Comparison of ENCODE assay signal across 18 mouse cellular contexts in genomic region chr14:26805500-26805899, GRCm38 (mm10).
DNase-seq lines count a peak whose midpoint lies in the region; ATAC-seq and TF ChIP-seq lines count a peak whose summit lies in the region.
"Had no signal": no experiment of that assay in that cellular context is flagged by ENCODE, and none has a peak within 500 bp of the region (broad histone marks: within the 10 kb centered on the region; RNA-seq: fewer than 3 reads in every experiment).

No protein-coding gene starts in this region.

- TF ChIP-seq CTCF in MEL (IDR thresholded peaks at IDR 0.05 in 2 of 3, conservative IDR thresholded peaks at IDR 0.05 in 1 of 3; ENCODE audit: control insufficient read depth in 1 of 3, insufficient read depth in 1 of 3, low read depth in 2 of 3, low read length in 3 of 3, poor library complexity in 1 of 3, severe bottlenecking in 1 of 3) = no peak

- no peak overlapping the region for H3K4me3 ChIP-seq in heart, embryonic 15.5 days
- no peak overlapping the region for H3K4me3 ChIP-seq in heart, embryonic 10.5 days
- no peak overlapping the region for H3K4me3 ChIP-seq in MEL (ENCODE audit: control insufficient read depth in 1 of 2, insufficient read depth in 1 of 2, low read depth in 2 of 2, low read length in 2 of 2)
- H3K4me3 ChIP-seq in midbrain, embryonic 11.5 days (ENCODE audit: low read depth, low read length) = no peak overlapping the region
- H3K4me3 ChIP-seq in intestine, embryonic 15.5 days (replicated peaks) = no peak overlapping the region
- H3K4me3 ChIP-seq: embryonic facial prominence, embryonic 12.5 days; forebrain, embryonic 15.5 days; hindbrain, embryonic 15.5 days had no signal

- no peak for TF ChIP-seq POLR2A in MEL (IDR thresholded peaks at IDR 0.05; ENCODE audit: control insufficient read depth in 1 of 2, insufficient read depth in 1 of 2, low read depth in 1 of 2, low read length in 2 of 2, poor library complexity in 1 of 2)

- WGBS in heart, embryonic 15.5 days = 71% methylated on average over 7 of the region's 7 CpGs
- WGBS in heart, embryonic 10.5 days = 74% methylated on average over 7 of the region's 7 CpGs
- 74% methylated on average over 7 of the region's 7 CpGs for WGBS in midbrain, embryonic 11.5 days
- WGBS in intestine, embryonic 15.5 days = 78% methylated on average over 7 of the region's 7 CpGs

- no peak overlapping the region for H3K27ac ChIP-seq in heart, embryonic 15.5 days
- H3K27ac ChIP-seq in heart, embryonic 10.5 days = no peak overlapping the region
- no peak overlapping the region for H3K27ac ChIP-seq in MEL (ENCODE audit: control insufficient read depth, low read depth, low read length)
- H3K27ac ChIP-seq in midbrain, embryonic 11.5 days (ENCODE audit: low read depth, low read length) = no peak overlapping the region
- no peak overlapping the region for H3K27ac ChIP-seq in intestine, embryonic 15.5 days
- H3K27ac ChIP-seq: embryonic facial prominence, embryonic 12.5 days; forebrain, embryonic 15.5 days; hindbrain, embryonic 15.5 days had no signal

- H3K79me2 ChIP-seq in MEL (ENCODE audit: control insufficient read depth, insufficient read depth, low read length, poor library complexity) = no peaks in the 10 kb centered on the region

- no peak for TF ChIP-seq RAD21 in MEL (IDR thresholded peaks at IDR 0.05; ENCODE audit: low read depth, low read length)

- no peak for DNase-seq in heart, embryonic 10.5 days (ENCODE audit: low spot score)
- no peak for DNase-seq in MEL (ENCODE audit: low read depth, low spot score)
- no peak for DNase-seq in midbrain, embryonic 11.5 days (ENCODE audit: low spot score, missing footprints)
- DNase-seq: adrenal gland, adult 2 months; adrenal gland, postnatal 36 days; cerebellum, adult 11 months; cerebellum, adult 8-10 months; cerebellum, postnatal 14 days; gastrocnemius, postnatal 14 days had no signal

- no peak overlapping the region for H3K4me2 ChIP-seq in heart, embryonic 15.5 days
- no peak overlapping the region for H3K4me2 ChIP-seq in midbrain, embryonic 11.5 days
- H3K4me2 ChIP-seq in intestine, embryonic 15.5 days (replicated peaks) = no peak overlapping the region
- H3K4me2 ChIP-seq: embryonic facial prominence, embryonic 12.5 days; forebrain, embryonic 15.5 days; hindbrain, embryonic 15.5 days had no signal

- ATAC-seq in heart, embryonic 15.5 days (replicated peaks; ENCODE audit: insufficient number of reproducible peaks, insufficient read depth, low FRiP score, low read depth) = 0 out of 2 replicates have a peak, but pooled peaks have one; percentile 43
- ATAC-seq in granulocyte monocyte progenitor cell, adult 5-6 weeks (replicated peaks; ENCODE audit: poor library complexity, severe bottlenecking) = peak; percentile 93
- peak; percentile 62 for ATAC-seq in monocyte, adult 5-6 weeks (replicated peaks; ENCODE audit: insufficient number of reproducible peaks, low FRiP score, low TSS enrichment, poor library complexity, severe bottlenecking)
- no peak for ATAC-seq in midbrain, embryonic 11.5 days (ENCODE audit: low FRiP score)
- no peak for ATAC-seq in intestine, embryonic 15.5 days
- ATAC-seq: forebrain, embryonic 15.5 days; inflammation-experienced regulatory T-cells, adult 6 months had no signal

- peaks cover 3% of the 10 kb centered on the region; the same call in 1 of the 2 replicates for H3K4me1 ChIP-seq in heart, embryonic 15.5 days (replicated peaks)
- H3K4me1 ChIP-seq in heart, embryonic 10.5 days = peaks cover 12% of the 10 kb centered on the region
- H3K4me1 ChIP-seq in MEL (ENCODE audit: control insufficient read depth in 1 of 2, insufficient read depth in 2 of 2, low read length in 2 of 2) = peaks cover 0 to 3% of the 10 kb centered on the region in 2 experiments; a peak in 3 of 4 replicates
- H3K4me1 ChIP-seq in midbrain, embryonic 11.5 days (ENCODE audit: control insufficient read depth, insufficient read depth, low read length) = no peaks in the 10 kb centered on the region
- H3K4me1 ChIP-seq in intestine, embryonic 15.5 days (replicated peaks) = no peaks in the 10 kb centered on the region
- H3K4me1 ChIP-seq: embryonic facial prominence, embryonic 12.5 days; forebrain, embryonic 15.5 days; hindbrain, embryonic 15.5 days had no signal

- H3K36me3 ChIP-seq in heart, embryonic 15.5 days = no peaks in the 10 kb centered on the region
- no peaks in the 10 kb centered on the region for H3K36me3 ChIP-seq in heart, embryonic 10.5 days
- H3K36me3 ChIP-seq in MEL (ENCODE audit: control insufficient read depth in 1 of 2, insufficient read depth in 2 of 2, low read length in 2 of 2) = no peaks in the 10 kb centered on the region
- H3K36me3 ChIP-seq in midbrain, embryonic 11.5 days (ENCODE audit: control insufficient read depth, insufficient read depth, low read length) = no peaks in the 10 kb centered on the region
- H3K36me3 ChIP-seq in intestine, embryonic 15.5 days = no peaks in the 10 kb centered on the region
- H3K36me3 ChIP-seq: embryonic facial prominence, embryonic 12.5 days; forebrain, embryonic 15.5 days; hindbrain, embryonic 15.5 days had no signal

- TF ChIP-seq EP300 in MEL (IDR thresholded peaks at IDR 0.05; ENCODE audit: low read depth in 1 of 2, low read length in 2 of 2) = no peak

- no peaks in the 10 kb centered on the region; the same call in 1 of the 2 replicates for H3K27me3 ChIP-seq in heart, embryonic 15.5 days
- H3K27me3 ChIP-seq in heart, embryonic 10.5 days (ENCODE audit: insufficient read depth, poor library complexity, severe bottlenecking) = no peaks in the 10 kb centered on the region
- H3K27me3 ChIP-seq in MEL (ENCODE audit: control insufficient read depth in 1 of 2, insufficient read depth in 2 of 2, low read length in 2 of 2) = peaks cover 0 to 2% of the 10 kb centered on the region in 2 experiments; a peak in 2 of 4 replicates
- no peaks in the 10 kb centered on the region for H3K27me3 ChIP-seq in midbrain, embryonic 11.5 days (ENCODE audit: control insufficient read depth, insufficient read depth, low read length)
- no peaks in the 10 kb centered on the region for H3K27me3 ChIP-seq in intestine, embryonic 15.5 days (replicated peaks)
- H3K27me3 ChIP-seq: CH12.LX; embryonic facial prominence, embryonic 12.5 days; forebrain, embryonic 15.5 days; hindbrain, embryonic 15.5 days had no signal

- H3K9ac ChIP-seq in heart, embryonic 15.5 days = no peak overlapping the region
- H3K9ac ChIP-seq in MEL (ENCODE audit: control insufficient read depth, low read depth, low read length, poor library complexity, severe bottlenecking) = no peak overlapping the region
- no peak overlapping the region for H3K9ac ChIP-seq in midbrain, embryonic 11.5 days (ENCODE audit: low read length)
- H3K9ac ChIP-seq in intestine, embryonic 15.5 days = no peak overlapping the region
- H3K9ac ChIP-seq: embryonic facial prominence, embryonic 12.5 days; forebrain, embryonic 15.5 days; hindbrain, embryonic 15.5 days had no signal

- no peaks in the 10 kb centered on the region for H3K9me3 ChIP-seq in heart, embryonic 15.5 days (replicated peaks)
- H3K9me3 ChIP-seq in heart, embryonic 10.5 days = no peaks in the 10 kb centered on the region
- no peaks in the 10 kb centered on the region for H3K9me3 ChIP-seq in MEL (replicated peaks; ENCODE audit: insufficient read depth, low read length)
- no peaks in the 10 kb centered on the region for H3K9me3 ChIP-seq in midbrain, embryonic 11.5 days (ENCODE audit: control insufficient read depth, low read length)
- no peaks in the 10 kb centered on the region for H3K9me3 ChIP-seq in intestine, embryonic 15.5 days
- H3K9me3 ChIP-seq: embryonic facial prominence, embryonic 12.5 days; forebrain, embryonic 15.5 days; hindbrain, embryonic 15.5 days had no signal

TF ChIP-seq in MEL, 35 proteins besides CTCF, POLR2A, EP300 and RAD21:
- TF ChIP-seq MEF2A (IDR thresholded peaks at IDR 0.05; ENCODE audit: extremely low read depth, insufficient replicate concordance, low read depth, low read length, poor library complexity, severe bottlenecking) (no peak), ETS1 (IDR thresholded peaks at IDR 0.05; ENCODE audit: low read depth, low read length) (peak; percentile 38; the same call in 1 of the 2 replicates)

Comparison
In these comparisons a context has a peak if more than half of its experiments do, and no peak if none do; other contexts are left out.
1. ATAC-seq: peak in heart, embryonic 15.5 days (single experiment), granulocyte monocyte progenitor cell, adult 5-6 weeks (single experiment) and monocyte, adult 5-6 weeks (single experiment); none in midbrain, embryonic 11.5 days (single experiment) and intestine, embryonic 15.5 days (single experiment).